ENCODE assay signal across 14 mouse cellular contexts in the genomic region with DNA sequence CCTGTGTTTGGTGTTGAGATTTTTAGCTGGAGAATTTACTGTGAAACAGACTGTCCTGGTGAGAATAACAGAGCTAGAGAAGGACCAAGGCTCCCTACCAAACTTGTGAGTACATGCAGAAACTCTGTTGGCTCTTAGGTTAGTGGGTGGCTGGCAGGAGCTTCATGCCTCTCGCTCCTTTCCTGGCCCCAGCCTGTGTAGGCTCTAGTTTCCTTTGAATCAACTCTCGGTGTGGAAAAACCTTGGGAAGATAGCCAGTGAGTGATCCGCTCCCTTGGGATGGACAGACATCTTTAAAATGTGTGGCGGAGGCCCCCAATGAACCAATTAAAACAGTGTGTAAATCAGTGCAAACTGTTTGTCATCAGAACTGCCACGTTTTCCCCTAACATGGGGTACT. TPM values are rescaled to one million over a fixed set of nuclear protein-coding genes. Genes with fewer than 3 reads are reported as not detected.
DNase-seq lines count a peak whose midpoint lies in the region; ATAC-seq and TF ChIP-seq lines count a peak whose summit lies in the region.
"Had no signal": no experiment of that assay in that cellular context is flagged by ENCODE, and none has a peak within 500 bp of the region (broad histone marks: within the 10 kb centered on the region; RNA-seq: fewer than 3 reads in every experiment).

No protein-coding gene starts in this region.

- ATAC-seq in midbrain, postnatal 0 days (ENCODE audit: low FRiP score): no peak
- no peak for ATAC-seq in midbrain, embryonic 15.5 days (replicated peaks)
- no peak for ATAC-seq in heart, postnatal 0 days (ENCODE audit: insufficient read depth, low read depth)
- no peak for ATAC-seq in cerebellum, adult (ENCODE audit: insufficient number of reproducible peaks, low FRiP score, low TSS enrichment)
- ATAC-seq: hindbrain, embryonic 16.5 days; midbrain, embryonic 13.5 days had no signal

- peaks cover 28% of the 10 kb centered on the region for H3K36me3 ChIP-seq in heart, adult 2 months (ENCODE audit: control insufficient read depth, insufficient read depth, low read length)
- no peaks in the 10 kb centered on the region; the same call in 1 of the 2 replicates for H3K36me3 ChIP-seq in midbrain, postnatal 0 days (ENCODE audit: insufficient read depth, low read length)
- H3K36me3 ChIP-seq in midbrain, embryonic 15.5 days (replicated peaks): no peaks in the 10 kb centered on the region
- H3K36me3 ChIP-seq in heart, postnatal 0 days (replicated peaks; ENCODE audit: control insufficient read depth, insufficient read depth, low read length): no peaks in the 10 kb centered on the region
- H3K36me3 ChIP-seq: embryonic facial prominence, embryonic 13.5 days; midbrain, embryonic 13.5 days; neural tube, embryonic 13.5 days had no signal

- no peak for TF ChIP-seq EP300 in heart, adult 2 months (IDR thresholded peaks at IDR 0.05; ENCODE audit: insufficient read depth, low read depth, low read length)
- no peak for TF ChIP-seq EP300 in heart, postnatal 0 days (IDR thresholded peaks at IDR 0.05; ENCODE audit: low read depth)

- peak overlapping the region; percentile 68 for H3K9ac ChIP-seq in heart, adult 2 months (ENCODE audit: low read depth, low read length)
- no peak overlapping the region for H3K9ac ChIP-seq in midbrain, postnatal 0 days (replicated peaks; ENCODE audit: low read length, poor library complexity, severe bottlenecking)
- no peak overlapping the region for H3K9ac ChIP-seq in midbrain, embryonic 15.5 days
- H3K9ac ChIP-seq in heart, postnatal 0 days (replicated peaks; ENCODE audit: low read depth, low read length): no peak overlapping the region
- H3K9ac ChIP-seq: embryonic facial prominence, embryonic 13.5 days; midbrain, embryonic 13.5 days; neural tube, embryonic 13.5 days had no signal

- peaks cover 53% of the 10 kb centered on the region for H3K4me1 ChIP-seq in heart, adult 2 months (ENCODE audit: control insufficient read depth, insufficient read depth, low read length)
- H3K4me1 ChIP-seq in midbrain, postnatal 0 days (ENCODE audit: insufficient read depth, low read length): peaks cover 5% of the 10 kb centered on the region; the same call in 1 of the 2 replicates
- peaks cover 24% of the 10 kb centered on the region for H3K4me1 ChIP-seq in midbrain, embryonic 15.5 days
- peaks cover 79% of the 10 kb centered on the region for H3K4me1 ChIP-seq in heart, postnatal 0 days (ENCODE audit: control insufficient read depth, insufficient read depth)

- intact Hi-C loops in heart, adult 2 months (cut with DNase I): loop anchor here (5.0 kb wide), 1 partner anchor 51 kb away; no protein-coding TSS in a partner anchor

- no peak for TF ChIP-seq CTCF in heart, adult 2 months (IDR thresholded peaks at IDR 0.05)
- TF ChIP-seq CTCF in midbrain, postnatal 0 days (IDR thresholded peaks at IDR 0.05): no peak
- no peak for TF ChIP-seq CTCF in heart, postnatal 0 days (IDR thresholded peaks at IDR 0.05; ENCODE audit: low read depth)

- H3K9me3 ChIP-seq in midbrain, postnatal 0 days (ENCODE audit: low read length): no peaks in the 10 kb centered on the region
- H3K9me3 ChIP-seq in midbrain, embryonic 15.5 days: no peaks in the 10 kb centered on the region
- no peaks in the 10 kb centered on the region for H3K9me3 ChIP-seq in heart, postnatal 0 days (replicated peaks; ENCODE audit: control insufficient read depth, low read length)
- H3K9me3 ChIP-seq: embryonic facial prominence, embryonic 13.5 days; midbrain, embryonic 13.5 days; neural tube, embryonic 13.5 days had no signal

- peaks cover 7% of the 10 kb centered on the region for H3K79me2 ChIP-seq in heart, adult 2 months (replicated peaks; ENCODE audit: control insufficient read depth, insufficient read depth, low read length)

- peak overlapping the region; percentile 91 for H3K27ac ChIP-seq in heart, adult 2 months
- H3K27ac ChIP-seq in midbrain, postnatal 0 days (ENCODE audit: low read depth, low read length): no peak overlapping the region
- no peak overlapping the region for H3K27ac ChIP-seq in midbrain, embryonic 15.5 days
- H3K27ac ChIP-seq in heart, postnatal 0 days (ENCODE audit: low read depth): peak overlapping the region; percentile 94
- H3K27ac ChIP-seq: embryonic facial prominence, embryonic 13.5 days; kidney, postnatal 0 days; midbrain, embryonic 13.5 days; neural tube, embryonic 13.5 days had no signal

- H3K4me2 ChIP-seq in midbrain, postnatal 0 days (ENCODE audit: low read depth, low read length, poor library complexity, severe bottlenecking): no peak overlapping the region
- no peak overlapping the region for H3K4me2 ChIP-seq in midbrain, embryonic 15.5 days
- H3K4me2 ChIP-seq in heart, postnatal 0 days (ENCODE audit: low read depth, low read length): peak overlapping the region; percentile 42
- H3K4me2 ChIP-seq: embryonic facial prominence, embryonic 13.5 days; midbrain, embryonic 13.5 days; neural tube, embryonic 13.5 days had no signal

- H3K4me3 ChIP-seq in heart, adult 2 months: peak overlapping the region; percentile 25
- H3K4me3 ChIP-seq in midbrain, postnatal 0 days (ENCODE audit: low read depth, low read length): no peak overlapping the region
- H3K4me3 ChIP-seq in midbrain, embryonic 15.5 days: no peak overlapping the region
- H3K4me3 ChIP-seq in heart, postnatal 0 days (ENCODE audit: low read depth, low read length): peak overlapping the region; percentile 4; the same call in 1 of the 2 replicates
- H3K4me3 ChIP-seq: embryonic facial prominence, embryonic 13.5 days; midbrain, embryonic 13.5 days; neural tube, embryonic 13.5 days had no signal

- TF ChIP-seq POLR2A in heart, adult 2 months (IDR thresholded peaks at IDR 0.05; ENCODE audit: insufficient read depth, low read depth, low read length): no peak

- no peaks in the 10 kb centered on the region for H3K27me3 ChIP-seq in heart, adult 2 months (ENCODE audit: control insufficient read depth, insufficient read depth, low read length)
- no peaks in the 10 kb centered on the region for H3K27me3 ChIP-seq in midbrain, postnatal 0 days (ENCODE audit: insufficient read depth, low read length)
- H3K27me3 ChIP-seq in midbrain, embryonic 15.5 days (replicated peaks): no peaks in the 10 kb centered on the region
- no peaks in the 10 kb centered on the region for H3K27me3 ChIP-seq in heart, postnatal 0 days (ENCODE audit: control insufficient read depth, insufficient read depth, low read length)
- H3K27me3 ChIP-seq: embryonic facial prominence, embryonic 13.5 days; midbrain, embryonic 13.5 days; neural tube, embryonic 13.5 days had no signal

- 25% methylated on average over 5 of the region's 5 CpGs for WGBS in heart, adult 2 months
- 66% methylated on average over 5 of the region's 5 CpGs for WGBS in midbrain, postnatal 0 days
- WGBS in midbrain, embryonic 15.5 days: 72% methylated on average over 5 of the region's 5 CpGs
- WGBS in heart, postnatal 0 days: 36% methylated on average over 5 of the region's 5 CpGs

- DNase-seq in heart, adult 2 months: peak in 1 of 2 experiments; percentile 45
- DNase-seq in heart, adult 8-10 months (ENCODE audit: low spot score): no peak
- peak; percentile 35 for DNase-seq in midbrain, postnatal 0 days (ENCODE audit: low spot score)
- no peak for DNase-seq in heart, postnatal 0 days (ENCODE audit: low spot score)
- DNase-seq in spleen, postnatal 14 days (ENCODE audit: low spot score in 2 of 2): no peak
- DNase-seq: cerebellum, postnatal 14 days; thymus, postnatal 36 days had no signal

RNA-seq across cellular contexts. Expression of gene Daam1, which starts 55.5 kb away (rescaled TPM):
- 10 to 100 TPM; 67.2 to 77.6 TPM for total RNA-seq in heart, adult 2 months (2021)
- 13.1 and 23.9 TPM in 2 replicates for polyA plus RNA-seq in heart, adult 2 months (2012; rRNA removed)
- total RNA-seq in heart, adult 8-10 months (2022): 10 to 100 TPM; 63.9 to 82.9 (median 76.6) TPM
- total RNA-seq in midbrain, postnatal 0 days (2014; rRNA removed): 86.0 and 94.4 TPM in 2 replicates
- polyA plus RNA-seq in midbrain, postnatal 0 days (2015; fragmentation: Nextera tagmentation; extraction: Ambion mirVana): 25.8 and 27.3 TPM in 2 replicates
- 28.1 and 31.4 TPM in 2 replicates for polyA plus RNA-seq in midbrain, embryonic 15.5 days (2015; fragmentation: Nextera tagmentation; extraction: Ambion mirVana)
- total RNA-seq in heart, postnatal 0 days (2014; rRNA removed; ENCODE audit: low replicate concordance): 33.8 and 44.5 TPM in 2 replicates
- polyA plus RNA-seq in heart, postnatal 0 days (2015; fragmentation: Nextera tagmentation; extraction: Ambion mirVana): 12.3 and 12.8 TPM in 2 replicates

Comparison
In these comparisons a context has a peak if more than half of its experiments do, and no peak if none do; other contexts are left out.
1. H3K27ac ChIP-seq: peak in heart, adult 2 months (single experiment) and heart, postnatal 0 days (single experiment); none in midbrain, postnatal 0 days (single experiment) and midbrain, embryonic 15.5 days (single experiment).
2. H3K4me3 ChIP-seq: peak in heart, adult 2 months (single experiment) and heart, postnatal 0 days (single experiment); none in midbrain, postnatal 0 days (single experiment) and midbrain, embryonic 15.5 days (single experiment).